Mouse (Mus musculus) lung, adult 2 months (tissue): ENCODE results near the gene Dab2.
A peak's percentile ranks its signal among the peaks of the same experiment; 100 is the strongest.

Experiments
- CTCF ChIP-seq: fragments of 200-500 bp; IDR thresholded peaks from 2 replicates; pipeline ENCODE4 v1.5.1; 2011; ENCODE audit warnings: mild to moderate bottlenecking, low read length, control low read depth; ENCODE audit not compliant: insufficient read depth
- POLR2A ChIP-seq: fragments of 200-500 bp; IDR thresholded peaks from 2 replicates; pipeline ENCODE4 v1.6.1; 2011; ENCODE audit warnings: low read depth, mild to moderate bottlenecking, control low read depth, low read length, borderline replicate concordance; ENCODE audit errors: extremely low read depth

DNA sequence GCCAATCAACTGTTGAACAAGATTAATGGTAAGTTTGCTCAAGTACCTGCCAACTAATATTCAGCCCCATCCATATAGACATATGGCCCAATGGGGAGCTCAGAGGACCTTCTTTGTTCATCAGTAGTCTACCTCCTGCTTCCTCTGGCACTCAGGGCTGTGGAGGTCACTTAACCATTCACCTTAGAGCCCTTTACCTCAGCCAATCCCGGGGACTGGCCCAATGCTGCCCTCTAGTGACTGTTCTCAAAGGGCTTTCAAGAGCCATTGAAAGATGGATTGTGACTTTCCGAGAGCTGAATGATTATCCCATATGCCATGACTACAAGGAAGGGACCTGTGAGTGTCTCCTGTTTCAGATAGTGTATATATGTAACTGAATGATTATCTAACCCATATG is 136.2 kb downstream of the Dab2 start:
- TF ChIP-seq CTCF (peak; percentile 68), POLR2A (no peak)
